Mouse (Mus musculus) skeletal muscle tissue, adult 2 months (tissue): ENCODE measurements at regions not wholly inside any gene's neighbourhood (a gene's known extent, or its start where the extent isn't known, plus 50 kb on each side); places are given as distances from the start of the nearest gene placed in this dataset.

Source experiments
- DNase-seq: peaks from one replicate; pipeline ENCODE4 v3.0.0-alpha.2; 2012; ENCODE audit warnings: low read depth, low spot score

DNA sequence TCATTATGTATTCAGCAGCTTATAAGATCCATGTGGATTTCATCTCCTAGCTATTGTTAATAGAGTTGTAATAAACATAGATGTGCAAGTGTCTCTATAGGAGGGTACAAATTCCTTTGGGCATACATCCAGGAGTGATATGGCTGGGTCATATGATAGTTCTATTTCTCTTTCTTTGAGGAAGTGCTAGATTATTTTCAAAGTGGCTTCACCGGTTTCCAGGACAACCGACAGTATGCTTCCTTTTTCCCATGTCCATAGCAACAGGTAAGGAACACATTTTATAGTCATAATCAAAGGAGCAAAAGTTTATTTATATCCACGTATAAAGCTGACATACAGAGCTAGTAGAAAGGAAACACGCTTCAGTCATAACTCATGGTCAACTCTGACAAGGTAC lies 710.2 kb upstream of the Tenm4 start:
- DNase-seq = no peak

DNA sequence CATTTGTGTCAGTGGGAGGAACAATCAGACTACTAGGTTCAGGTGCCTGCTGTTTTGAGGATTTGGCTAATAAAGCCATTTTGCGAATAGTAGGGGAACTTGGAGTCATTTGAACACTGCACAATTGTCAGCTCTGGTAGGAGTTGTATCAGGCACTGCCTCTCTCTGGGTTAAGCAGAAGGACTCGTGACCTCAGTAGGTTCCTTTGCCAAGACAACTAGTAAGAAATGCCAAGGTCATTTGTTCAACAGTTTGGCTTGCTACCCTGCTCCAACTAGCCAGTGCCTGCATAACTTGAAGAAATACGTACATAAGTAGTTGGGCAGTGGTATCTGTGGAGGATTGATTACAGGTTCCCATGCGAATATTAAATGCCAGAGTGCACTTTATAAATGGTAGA lies 705.5 kb upstream of the Tenm4 start:
- no peak for DNase-seq

DNA sequence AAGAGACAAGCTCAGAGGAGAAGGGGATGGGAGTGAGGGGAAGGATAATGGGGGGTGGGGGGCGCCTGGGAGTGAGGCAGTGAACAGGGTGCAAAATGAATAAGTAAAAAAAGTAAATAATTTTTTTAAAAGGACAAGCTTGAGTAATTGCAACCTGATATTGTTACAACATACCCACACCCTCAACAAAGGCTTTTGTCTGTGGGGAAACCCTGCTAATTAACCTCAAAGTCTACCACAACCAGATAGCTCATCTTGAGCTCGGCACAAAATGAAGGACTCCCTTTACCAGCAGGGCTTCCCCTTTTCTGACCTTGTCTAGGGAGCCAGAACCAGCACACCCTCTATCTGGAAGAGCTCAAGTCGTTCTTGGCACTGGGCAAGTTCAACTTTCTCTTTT lies 704.0 kb upstream of the Tenm4 start:
- DNase-seq = no peak

DNA sequence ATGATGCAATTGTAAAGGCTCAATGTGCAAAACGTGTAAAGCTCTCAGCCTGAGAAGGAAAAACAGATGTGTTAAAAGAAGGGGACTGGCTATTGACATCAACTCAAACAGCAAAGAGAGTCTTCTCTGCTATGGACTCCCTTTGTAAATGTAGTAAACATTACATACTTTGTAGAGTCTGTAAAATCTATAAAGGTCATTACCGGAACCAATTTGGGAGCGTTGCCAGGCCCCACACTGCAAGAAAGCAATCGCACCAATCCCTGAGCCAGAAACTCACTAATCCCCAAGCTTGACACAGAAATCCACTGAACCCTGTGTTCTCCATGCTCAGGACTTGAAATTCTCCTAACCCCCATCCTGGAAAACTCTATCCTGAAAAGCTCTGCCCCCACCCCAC lies 697.2 kb upstream of the Tenm4 start:
- DNase-seq = no peak

DNA sequence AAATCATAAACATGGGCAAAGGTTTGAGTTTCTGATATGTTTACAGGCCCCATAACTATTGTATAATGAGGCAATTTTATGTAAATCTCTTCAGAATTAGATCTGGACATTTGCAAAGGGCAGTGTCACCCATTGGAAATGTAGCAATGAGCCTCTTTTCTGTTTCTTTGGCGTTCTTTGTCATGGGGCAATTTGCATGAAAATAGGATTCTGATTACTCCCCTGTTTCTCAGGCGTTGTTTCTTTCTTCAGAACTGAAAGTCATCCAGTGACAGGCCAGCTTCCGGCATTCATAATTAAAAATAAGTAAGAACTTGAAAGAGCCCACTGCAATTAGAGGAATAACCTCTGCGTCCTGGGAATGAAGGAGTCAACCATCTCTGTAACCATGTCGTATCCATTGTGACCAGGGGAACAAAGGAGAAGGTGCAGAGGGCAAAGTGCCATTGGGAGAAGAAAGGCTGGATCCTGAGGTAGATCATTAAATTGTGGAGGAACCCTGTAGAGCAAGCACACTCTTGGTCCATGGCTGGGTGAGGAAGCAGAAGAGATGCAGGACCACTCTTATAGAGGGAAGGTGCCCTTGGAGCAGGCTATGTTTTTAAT lies 690.8 kb upstream of the Tenm4 start:
- no peak for DNase-seq

DNA sequence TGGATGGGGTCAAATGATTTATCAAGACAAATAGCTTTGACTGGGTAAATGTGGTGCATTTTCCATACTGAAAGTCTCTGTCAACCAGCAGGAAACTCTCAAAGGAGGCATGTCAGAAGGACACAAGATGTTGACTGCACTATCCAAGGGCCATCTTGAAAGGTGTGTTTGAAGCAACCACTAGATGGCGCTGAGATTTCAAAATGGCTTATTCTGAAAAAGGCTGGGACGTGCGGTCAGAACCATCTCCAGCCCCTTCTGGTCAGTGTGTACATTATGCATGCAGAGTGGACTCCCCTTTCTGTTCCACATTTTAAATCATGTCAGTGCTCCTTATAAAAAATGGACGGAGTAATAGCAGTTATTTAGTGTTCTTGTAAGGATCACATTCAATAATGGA lies 681.4 kb upstream of the Tenm4 start:
- no peak for DNase-seq

DNA sequence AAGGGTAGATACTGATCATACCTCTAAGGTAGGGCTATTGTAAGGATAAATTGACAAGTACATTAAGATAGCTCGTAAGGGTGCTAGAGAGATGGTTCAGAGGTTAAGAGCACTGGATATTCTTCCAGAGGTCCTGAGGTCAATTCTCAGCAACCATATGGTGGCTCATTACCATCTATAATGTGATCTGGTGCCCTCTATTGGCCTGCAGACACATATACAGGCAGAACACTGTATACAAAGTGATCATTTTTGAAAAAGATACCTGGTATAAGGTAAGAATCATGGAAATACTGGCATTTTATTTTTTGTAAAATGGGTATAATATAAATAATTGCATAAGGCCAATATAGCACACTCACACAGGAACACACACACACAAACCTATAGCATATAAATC lies 676.3 kb upstream of the Tenm4 start:
- DNase-seq = no peak

DNA sequence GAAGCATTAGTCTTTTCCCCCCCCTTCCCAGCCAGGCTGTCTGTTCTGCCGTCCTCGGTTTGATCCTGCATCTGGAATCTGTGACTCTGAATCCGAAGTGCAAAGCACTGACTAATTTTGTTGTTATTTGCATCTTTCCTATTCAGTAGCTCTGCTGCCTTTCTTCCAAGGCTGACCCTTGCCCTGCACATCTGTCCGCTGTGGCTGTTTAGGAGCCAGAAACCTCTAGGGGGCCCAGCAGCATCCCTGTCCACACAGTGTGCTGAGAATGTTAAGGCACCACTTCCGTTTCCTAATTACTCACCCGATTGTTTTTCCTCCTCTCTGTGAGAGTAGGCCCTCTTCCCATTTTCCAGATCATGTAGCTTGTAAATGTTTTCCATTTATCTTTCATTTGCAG lies 668.1 kb upstream of the Tenm4 start:
- no peak for DNase-seq

DNA sequence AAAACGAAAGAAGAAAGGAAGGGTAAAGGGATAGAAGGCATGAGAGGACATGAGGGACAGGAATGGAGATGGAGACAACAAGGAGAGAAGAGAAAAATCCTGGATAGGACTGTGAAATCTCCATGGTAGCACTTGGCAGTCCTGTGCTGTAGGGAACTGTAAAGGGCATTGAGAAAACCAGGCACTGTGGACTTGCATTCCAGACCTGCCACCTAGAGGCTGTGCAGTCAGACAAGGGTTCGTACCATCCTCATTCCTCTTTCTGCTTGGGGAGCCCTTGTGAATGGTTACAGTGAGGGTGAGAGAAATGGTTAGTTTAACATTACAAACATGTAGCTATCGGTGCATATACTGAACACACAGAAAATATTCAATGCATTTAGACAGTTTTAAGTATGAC lies 623.8 kb upstream of the Tenm4 start:
- no peak for DNase-seq

DNA sequence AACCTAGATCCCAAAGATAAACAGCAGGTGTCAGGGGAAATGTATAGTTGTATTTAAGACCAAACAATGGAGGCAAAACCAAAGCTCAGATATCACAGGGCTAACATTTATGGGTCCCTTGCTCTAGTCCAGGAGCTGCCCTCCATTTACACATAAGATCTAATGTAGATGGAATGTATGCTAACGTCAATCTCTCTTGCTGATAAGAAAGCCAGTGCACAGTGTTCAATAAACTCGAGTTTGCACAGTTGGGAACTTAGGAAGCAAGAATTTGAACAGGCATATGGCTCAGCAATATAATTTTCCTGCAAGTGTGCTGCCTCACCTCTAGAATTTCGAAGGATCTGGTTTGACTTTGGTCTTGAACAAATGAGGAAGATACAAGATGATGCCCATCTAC lies 620.9 kb upstream of the Tenm4 start:
- DNase-seq = no peak

DNA sequence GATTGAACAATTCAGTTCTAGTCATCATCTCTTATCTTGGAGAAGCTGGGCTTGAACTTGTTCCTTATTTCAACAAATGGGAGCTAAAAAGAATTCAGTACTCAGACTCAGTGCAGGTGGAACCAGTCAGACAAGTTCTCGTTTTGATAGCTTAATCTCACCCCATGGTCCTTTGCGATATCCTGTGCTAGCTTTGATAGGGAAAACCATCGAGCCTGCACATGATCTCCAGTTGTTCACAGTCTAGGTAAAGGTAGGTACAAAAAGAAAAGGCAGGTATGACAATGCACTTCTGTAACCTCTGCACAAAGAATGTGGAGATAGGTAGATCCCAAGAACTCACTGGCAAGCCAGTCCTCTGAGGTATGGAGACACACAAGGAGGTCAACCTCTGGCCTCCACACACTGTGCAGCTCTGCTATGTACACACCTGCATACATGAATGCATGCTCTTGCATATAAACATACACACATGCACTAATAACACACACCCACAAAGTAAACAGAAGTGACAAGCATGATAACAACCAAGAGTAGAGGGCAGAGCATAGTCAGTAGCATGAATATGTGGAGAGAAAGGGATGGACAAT lies 619.2 kb upstream of the Tenm4 start:
- DNase-seq = no peak

DNA sequence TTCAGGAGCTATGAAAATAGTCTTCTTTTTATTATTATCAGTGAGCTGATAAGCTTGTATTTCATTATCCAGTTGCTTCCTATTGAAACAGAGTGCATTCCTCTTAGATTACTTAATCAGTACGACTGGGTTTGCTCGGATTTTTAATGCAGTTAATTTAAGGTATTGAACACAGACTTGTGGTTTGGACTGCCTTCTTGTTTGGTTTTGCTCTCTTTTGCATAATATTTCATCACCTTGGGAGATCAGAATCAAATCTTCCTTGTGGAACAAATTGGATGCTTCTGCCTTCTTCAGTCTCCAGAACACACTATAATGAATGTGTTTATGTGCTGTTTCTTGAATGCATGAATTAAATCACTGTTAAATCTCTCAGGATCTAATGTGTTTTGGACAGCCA lies 612.5 kb upstream of the Tenm4 start:
- DNase-seq = no peak

DNA sequence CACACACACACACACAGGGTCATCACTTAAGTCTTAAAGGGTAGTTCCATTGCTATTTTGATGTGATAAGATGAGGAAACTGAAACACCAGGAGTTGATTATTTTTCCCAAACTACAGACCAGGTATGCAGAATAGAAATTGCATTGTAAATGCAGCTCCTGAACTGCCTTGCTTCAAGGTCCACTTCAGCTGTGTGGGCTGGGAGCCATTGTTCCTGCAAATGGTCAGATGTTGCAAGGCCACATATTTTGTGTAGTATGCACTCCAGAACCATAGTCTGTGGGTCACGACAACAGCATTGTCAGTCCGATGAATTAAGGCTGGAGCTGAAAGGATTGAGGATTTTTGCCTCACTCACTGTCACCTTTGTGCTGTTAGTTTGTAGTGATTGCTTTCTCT lies 592.4 kb upstream of the Tenm4 start:
- DNase-seq = no peak

DNA sequence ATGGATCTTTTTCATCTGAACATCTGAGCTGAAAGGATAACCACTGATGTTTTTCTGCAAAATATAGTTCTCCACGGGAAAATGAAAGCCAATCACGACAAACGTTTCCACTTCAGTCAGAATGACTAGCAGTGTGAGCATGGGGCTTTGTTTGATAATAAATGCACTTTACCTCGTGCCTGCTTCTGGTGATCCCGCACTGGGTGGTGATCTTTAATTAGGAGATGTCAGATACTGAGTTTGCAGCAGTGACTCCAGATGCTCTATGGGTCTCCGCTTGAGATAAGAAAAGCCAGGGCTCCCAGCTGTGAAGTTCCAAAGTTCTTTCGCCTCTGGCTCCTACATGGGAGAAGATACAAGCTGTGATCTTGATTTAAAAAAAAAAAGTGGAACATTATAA lies 589.7 kb upstream of the Tenm4 start:
- no peak for DNase-seq

DNA sequence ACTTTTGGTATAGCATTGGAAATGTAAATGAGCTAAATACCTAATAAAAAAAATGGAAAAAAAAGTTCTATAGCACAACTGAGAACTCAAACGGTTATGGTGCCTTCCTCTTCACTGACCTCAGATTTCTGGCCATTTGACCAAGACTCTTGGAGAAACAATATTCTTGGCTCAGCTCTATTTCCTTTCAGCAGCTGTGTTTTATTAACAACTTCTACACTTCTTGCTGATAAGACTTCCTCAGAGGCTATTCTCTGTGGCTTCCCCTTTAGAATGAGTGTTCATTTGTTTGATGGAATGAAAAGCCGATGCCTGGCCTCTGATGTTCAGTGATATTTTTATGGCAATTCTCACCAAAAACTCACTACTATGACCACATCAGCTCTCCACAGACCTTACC lies 572.7 kb upstream of the Tenm4 start:
- no peak for DNase-seq

DNA sequence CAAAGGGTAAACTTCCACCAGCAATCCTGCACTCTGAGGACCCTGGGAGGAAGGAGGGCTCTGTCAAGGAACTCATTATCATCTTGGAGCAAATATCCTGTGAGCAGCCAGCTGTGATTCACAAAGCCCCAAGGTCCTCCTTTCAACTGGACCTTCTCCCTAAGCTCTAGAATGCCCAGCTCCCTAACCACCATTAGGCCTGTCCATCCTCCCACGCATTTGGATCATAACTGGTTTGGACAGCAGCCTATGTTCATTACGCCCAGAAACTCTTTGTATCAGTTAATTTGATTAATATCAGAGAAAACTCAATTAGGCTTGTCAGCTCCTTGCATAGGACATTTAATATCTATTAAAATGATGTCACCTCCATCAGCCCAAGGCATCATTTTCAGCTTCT lies 557.3 kb upstream of the Tenm4 start:
- no peak for DNase-seq

DNA sequence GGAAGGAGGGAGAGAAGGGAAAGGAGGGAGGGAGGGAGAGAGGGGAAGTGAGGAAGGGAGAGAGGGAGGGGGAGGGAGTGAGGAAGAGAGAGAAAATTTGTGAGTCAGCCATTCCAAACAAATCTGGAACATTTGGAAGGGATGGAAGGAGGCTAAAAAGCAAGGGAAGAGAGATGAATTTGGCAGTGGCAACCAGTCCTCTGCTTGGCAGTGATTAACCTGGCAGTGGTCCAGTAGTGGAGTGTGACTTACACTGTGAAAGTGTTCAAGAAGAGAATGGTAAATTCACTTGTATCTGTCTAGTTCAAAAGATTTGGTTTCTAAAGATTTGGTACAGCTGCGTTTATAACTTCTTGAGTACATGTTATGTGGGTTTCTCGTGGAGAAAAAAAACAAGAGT lies 553.7 kb upstream of the Tenm4 start:
- DNase-seq = peak; percentile 4

DNA sequence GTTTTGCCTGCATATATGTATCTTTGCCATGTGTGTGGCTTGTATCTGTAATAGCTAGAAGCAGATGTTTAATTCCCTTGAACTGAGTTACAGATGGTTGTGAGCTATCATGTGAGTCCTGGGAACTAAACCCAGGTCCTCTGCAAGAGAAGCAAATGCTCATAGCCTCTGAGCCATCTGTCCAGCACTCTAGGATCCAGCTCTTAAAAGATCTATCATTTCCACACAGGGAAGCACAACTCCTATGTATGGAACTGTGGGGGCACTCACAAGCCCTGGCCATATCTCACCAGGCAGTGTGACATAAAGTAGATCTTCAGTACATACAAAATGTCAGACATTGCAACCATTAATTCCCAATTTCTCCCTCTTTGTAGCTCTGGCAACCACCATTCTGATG lies 552.9 kb upstream of the Tenm4 start:
- DNase-seq = no peak

DNA sequence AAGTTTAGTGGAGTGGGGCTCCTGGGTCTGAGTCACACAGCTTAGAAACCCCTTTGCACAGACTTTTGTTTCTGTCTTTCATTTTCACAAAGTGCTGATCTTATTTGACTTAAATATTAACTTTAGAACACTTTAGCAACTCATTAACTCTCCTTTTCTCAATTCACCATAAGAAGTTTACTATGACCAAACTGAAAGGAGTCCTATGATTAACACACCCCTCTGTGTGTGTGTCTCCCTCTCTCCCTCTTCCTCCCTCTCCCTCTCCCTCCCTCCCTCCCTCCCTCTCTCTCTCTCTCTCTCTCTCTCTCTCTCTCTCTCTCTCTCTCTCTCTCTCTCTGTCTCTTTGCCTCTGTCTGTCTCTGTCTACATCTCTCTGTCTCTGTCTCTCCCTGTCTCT lies 551.0 kb upstream of the Tenm4 start:
- DNase-seq = no peak

DNA sequence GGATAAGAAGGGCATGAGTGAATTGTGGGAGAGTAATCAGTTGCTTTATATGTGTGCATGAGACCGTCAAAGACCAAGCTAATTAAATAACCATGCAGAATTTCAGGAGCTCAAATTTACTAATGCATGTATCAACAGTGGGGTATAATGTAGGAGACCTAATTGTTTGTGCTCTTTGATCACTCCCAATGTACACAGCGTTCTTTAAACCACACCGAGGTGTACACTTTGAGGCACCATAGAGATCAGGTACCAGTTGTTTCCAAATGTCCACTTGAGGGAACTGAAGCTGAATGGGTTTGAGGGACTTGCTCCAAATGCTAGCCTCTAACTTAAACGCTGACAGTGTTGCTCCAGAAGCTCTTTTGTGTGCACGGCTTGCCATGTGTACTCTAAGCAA lies 530.4 kb upstream of the Tenm4 start:
- DNase-seq = no peak

DNA sequence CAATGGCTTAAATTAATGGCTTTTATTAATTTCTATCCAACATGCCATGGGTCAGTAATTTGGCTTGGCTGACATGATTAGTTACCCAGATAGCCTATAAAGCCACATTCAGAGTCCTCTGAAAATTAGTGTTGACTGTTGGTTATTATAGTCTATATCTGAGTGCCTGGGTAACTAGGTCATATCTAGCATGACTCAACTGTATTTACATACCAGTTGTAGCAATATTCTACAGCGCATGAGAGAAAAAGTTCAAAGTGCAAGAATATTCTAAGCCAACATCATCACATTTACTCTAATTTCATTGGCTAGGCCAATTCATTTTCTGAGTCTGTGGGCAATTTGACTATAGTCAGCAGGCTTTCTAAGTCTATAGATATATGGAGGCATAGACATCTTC lies 496.7 kb upstream of the Tenm4 start:
- no peak for DNase-seq

DNA sequence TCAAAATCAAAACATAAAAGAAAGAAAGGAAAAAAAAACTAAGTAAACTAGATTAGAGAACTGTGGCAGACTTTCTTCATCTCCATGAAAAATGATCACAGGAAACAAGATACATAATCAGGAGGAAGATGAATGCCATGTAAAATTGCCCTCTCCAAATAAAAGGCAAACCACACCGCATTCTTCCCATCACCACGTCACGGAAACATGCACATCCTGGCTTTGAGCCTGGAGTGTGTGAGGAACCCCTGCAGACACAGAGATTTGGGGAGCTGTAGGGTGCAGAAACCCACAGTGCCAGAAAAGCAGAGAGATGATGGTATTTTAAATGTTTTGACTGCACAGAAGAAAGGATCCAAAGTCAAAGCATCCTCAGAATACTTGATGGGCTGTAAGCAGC lies 488.5 kb upstream of the Tenm4 start:
- DNase-seq = no peak

DNA sequence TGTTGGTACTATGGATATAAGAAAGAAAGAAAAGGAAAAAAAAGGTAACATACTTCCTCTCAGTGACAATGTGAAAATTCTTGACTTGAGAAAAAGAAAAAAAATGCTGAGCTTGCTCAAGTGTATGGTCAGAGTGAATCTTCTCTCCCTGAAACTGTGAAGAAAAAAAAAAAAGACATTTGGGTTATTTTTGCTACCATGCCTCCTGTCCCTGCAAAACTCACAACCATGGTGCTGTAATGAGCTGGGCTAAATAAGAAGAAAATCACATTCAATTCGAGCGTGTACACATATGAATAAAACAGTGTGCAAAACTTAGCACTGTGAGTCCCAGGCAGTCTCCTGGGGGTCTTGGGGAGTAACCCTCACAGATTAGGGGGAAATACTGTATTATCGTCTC lies 483.3 kb upstream of the Tenm4 start:
- DNase-seq = no peak
